Mouse (Mus musculus) erythroblast, embryonic 14.5 days (primary cell): ENCODE data around the gene Glb1l2.

ENCODE experiments used
- GATA1 ChIP-seq: IDR thresholded peaks from 2 replicates; pipeline ENCODE4 v1.6.1; 2012; ENCODE audit warnings: low read length, inconsistent platforms, mixed read lengths
- TAL1 ChIP-seq: IDR thresholded peaks from 3 replicates; pipeline ENCODE4 v1.6.1; 2012; ENCODE audit warnings: low read length, inconsistent platforms, mixed read lengths

GRCm38 (mm10) chr9:26760576-26760975 lies 45.7 kb downstream of the Glb1l2 start:
- TF ChIP-seq TAL1 (no peak), GATA1 (no peak)
